Mouse (Mus musculus) CH12.LX (cell line): ENCODE measurements around the gene Dnttip2.

ENCODE experiments used
- BHLHE40 ChIP-seq: IDR thresholded peaks from 2 replicates; pipeline ENCODE4 v1.6.1; 2011; ENCODE audit warnings: mild to moderate bottlenecking, low read depth, low read length, improper control_type of control experiment
- CTCF ChIP-seq, 2 experiments: IDR thresholded peaks in 1 of 2; conservative IDR thresholded peaks in 1 of 2; 2 replicates each; pipeline ENCODE4 v1.5.1; 2011 to 2012; ENCODE audit warnings: low read depth in 2 of 2, low read length in 2 of 2, improper control_type of control experiment in 1 of 2, inconsistent platforms in 1 of 2, mild to moderate bottlenecking in 1 of 2, moderate library complexity in 1 of 2
- EP300 ChIP-seq: IDR thresholded peaks from 2 replicates; pipeline ENCODE4 v1.6.1; 2011; ENCODE audit warnings: low read length, improper control_type of control experiment
- GABPA ChIP-seq: IDR thresholded peaks from 2 replicates; pipeline ENCODE4 v1.6.1; 2012; ENCODE audit warnings: low read depth, low read length, improper control_type of control experiment, inconsistent platforms; ENCODE audit not compliant: insufficient replicate concordance
- HCFC1 ChIP-seq: IDR thresholded peaks from 2 replicates; pipeline ENCODE4 v1.6.1; 2012; ENCODE audit warnings: low read depth, mild to moderate bottlenecking, inconsistent platforms, low read length, improper control_type of control experiment
- MAX ChIP-seq: IDR thresholded peaks from 2 replicates; pipeline ENCODE4 v1.6.1; 2011; ENCODE audit warnings: low read length, improper control_type of control experiment
- POLR2A ChIP-seq: IDR thresholded peaks from 2 replicates; pipeline ENCODE4 v1.6.1; 2011; ENCODE audit warnings: low read depth, mild to moderate bottlenecking, improper control_type of control experiment, low read length
- POLR2AphosphoS2 ChIP-seq: IDR thresholded peaks from 2 replicates; pipeline ENCODE4 v1.6.1; 2011; ENCODE audit warnings: low read depth, low read length, improper control_type of control experiment
- RCOR1 ChIP-seq: conservative IDR thresholded peaks from 2 replicates; pipeline ENCODE4 v1.6.1; 2012; ENCODE audit warnings: low read depth, mild to moderate bottlenecking, inconsistent platforms, low read length, improper control_type of control experiment
- TBP ChIP-seq: conservative IDR thresholded peaks from 2 replicates; pipeline ENCODE4 v1.6.1; 2011; ENCODE audit warnings: low read depth, low read length, improper control_type of control experiment
- USF2 ChIP-seq: conservative IDR thresholded peaks from 2 replicates; pipeline ENCODE4 v1.6.1; 2011; ENCODE audit warnings: low read depth, low read length, improper control_type of control experiment
- ZKSCAN1 ChIP-seq: IDR thresholded peaks from 2 replicates; pipeline ENCODE4 v1.6.1; 2012; ENCODE audit warnings: low read depth, inconsistent platforms, low read length, improper control_type of control experiment, borderline replicate concordance
- ZMIZ1 ChIP-seq: IDR thresholded peaks from 2 replicates; pipeline ENCODE4 v1.6.1; 2012; ENCODE audit warnings: low read depth, mild to moderate bottlenecking, inconsistent platforms, low read length, improper control_type of control experiment

GRCm38 (mm10) chr3:122334375-122334774 lies 60.2 kb downstream of the Dnttip2 start:
- TF ChIP-seq GABPA (no peak), CTCF (conservative IDR thresholded peaks at IDR 0.05 in 1 of 2, IDR thresholded peaks at IDR 0.05 in 1 of 2; ENCODE audit: low read depth in 2 of 2, low read length in 2 of 2) (no peak), MAX (no peak), POLR2AphosphoS2 (no peak), EP300 (0 out of 2 replicates have a peak, but pooled peaks have one; percentile 44), HCFC1 (no peak), BHLHE40 (no peak), ZMIZ1 (no peak), USF2 (no peak), RCOR1 (no peak), TBP (no peak), ZKSCAN1 (no peak), POLR2A (no peak)
